Mouse (Mus musculus): ENCODE measurements at regions not wholly inside any gene's neighbourhood (a gene's known extent, or its start where the extent isn't known, plus 50 kb on each side); places are given as distances from the start of the nearest gene placed in this dataset.
"Not testable (repeated sequence)": the region's sequence is repeated elsewhere in the genome, so short reads cannot be mapped to it uniquely, and the experiment has no call there.

DNA sequence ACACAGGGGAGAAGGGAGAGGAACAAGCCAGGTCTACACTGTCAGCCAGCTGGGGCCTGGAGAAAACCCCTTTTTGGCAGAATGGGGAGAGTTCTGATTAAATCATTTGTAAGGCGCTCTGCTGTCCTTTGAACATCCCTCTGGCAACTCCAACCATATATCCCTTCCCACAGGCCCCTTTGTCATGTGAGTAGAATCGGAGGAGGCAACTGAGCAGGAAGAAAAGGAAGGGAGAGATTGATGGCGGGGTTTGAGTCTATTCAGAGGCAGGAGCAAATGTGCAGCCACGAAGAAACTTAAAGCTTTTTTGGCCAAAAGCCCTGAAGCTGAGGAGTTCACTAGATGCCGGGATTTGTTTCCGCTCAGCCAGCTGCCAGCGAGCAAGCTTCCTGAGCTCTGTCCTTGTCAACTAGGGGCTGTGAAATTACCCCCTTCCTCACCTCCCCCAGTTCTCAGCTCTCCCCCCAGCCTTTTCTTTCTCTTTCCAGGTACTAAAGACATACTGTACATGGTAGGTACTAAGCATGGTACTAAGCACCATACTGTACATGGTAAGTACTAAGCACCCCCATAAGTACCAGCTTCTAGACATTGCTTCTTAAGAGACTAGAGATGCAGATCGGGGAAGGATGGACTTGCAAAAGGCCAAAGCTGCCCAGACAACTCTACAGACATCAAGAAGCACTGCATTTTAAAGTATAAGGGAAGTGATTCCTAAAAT, 100.6 kb upstream of the Fam78b start:
- DNase-seq (ENCODE audit: low read depth) = no peak

DNA sequence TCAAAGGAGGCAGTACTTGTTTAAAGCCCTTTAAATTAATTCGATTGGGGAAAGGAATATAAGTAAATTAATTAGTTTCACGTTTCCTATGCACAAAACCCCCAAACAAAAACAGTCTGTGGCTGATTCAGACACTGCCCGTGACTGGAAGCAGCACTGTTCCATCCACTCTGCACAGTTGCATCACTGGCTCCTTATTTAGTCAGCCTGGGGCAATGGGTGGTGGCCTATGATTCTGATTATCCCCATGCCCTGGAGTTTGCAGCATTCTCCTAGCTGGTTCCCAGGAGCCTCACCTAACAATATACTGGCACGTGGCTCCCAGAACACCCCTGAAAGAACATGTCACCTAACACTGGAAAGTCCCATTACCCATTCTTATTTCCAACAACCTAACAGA, 99.6 kb upstream of the Fam78b start:
- no peak for DNase-seq (ENCODE audit: low read depth)

DNA sequence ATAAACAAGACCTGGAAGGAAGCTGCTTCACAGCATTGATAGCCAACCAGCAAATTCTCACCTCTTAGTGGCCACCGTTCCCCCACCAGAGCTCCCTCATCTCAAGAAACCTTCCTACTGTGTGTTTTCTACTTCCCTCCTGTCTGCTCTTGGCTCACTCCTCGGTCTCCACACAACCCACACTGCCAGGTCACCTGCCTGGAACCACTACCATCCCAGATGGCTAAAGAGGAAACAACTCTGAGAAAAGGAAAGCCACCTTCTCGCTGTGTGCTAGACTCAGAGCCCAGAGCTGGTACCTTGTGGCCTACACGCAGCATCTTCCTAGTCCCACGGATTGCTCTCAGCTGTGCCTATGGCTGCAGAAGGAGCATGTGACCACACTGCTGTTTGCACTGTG, 97.8 kb upstream of the Fam78b start:
- no peak for DNase-seq (ENCODE audit: low read depth)

DNA sequence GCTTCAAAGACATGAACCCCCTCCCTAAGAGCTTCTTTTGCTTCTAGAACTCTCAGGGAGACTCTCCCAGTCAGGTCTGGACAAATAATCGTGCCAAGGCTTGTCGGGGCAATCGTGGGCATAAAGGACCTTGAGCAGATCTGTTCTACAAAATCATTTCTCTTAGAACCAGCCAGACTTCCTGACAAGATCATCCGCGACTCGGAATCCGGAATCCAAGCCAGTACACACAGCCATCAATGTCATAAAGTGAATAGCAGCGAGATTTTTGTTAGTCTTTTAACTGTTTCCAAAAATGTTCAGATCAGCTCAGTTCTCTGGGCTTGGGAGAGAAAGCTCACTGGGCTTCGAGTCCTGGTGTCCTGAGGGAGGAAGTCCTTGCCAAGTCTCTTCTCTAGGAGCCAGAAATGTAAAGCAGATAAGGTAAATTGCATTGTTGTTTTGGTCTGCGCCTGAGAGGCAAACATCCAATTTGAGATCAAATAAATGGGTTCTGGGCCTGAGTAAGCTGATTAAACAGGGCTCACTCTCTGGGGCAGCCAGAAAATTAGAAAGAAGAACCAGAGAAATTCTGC, 92.9 kb upstream of the Fam78b start:
- no peak for DNase-seq (ENCODE audit: low read depth)

DNA sequence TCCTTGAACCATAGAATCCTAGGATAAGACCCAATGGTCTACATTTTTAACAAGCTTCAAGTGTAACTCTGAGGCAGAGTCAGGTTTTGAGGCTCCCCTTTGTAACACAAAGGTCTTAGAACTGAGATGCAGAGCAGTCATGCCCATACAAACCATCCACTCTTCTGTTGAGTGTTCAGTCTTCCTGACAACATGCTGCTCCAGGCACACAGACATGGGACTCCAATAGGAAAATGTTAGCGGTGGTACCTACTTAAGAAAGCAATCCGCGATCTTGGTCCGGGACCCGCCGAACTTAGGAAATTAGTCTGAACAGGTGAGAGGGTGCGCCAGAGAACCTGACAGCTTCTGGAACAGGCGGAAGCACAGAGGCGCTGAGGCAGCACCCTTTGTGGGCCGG, 89.0 kb upstream of the Fam78b start:
- not testable (repeated sequence) for DNase-seq (ENCODE audit: low read depth)

DNA sequence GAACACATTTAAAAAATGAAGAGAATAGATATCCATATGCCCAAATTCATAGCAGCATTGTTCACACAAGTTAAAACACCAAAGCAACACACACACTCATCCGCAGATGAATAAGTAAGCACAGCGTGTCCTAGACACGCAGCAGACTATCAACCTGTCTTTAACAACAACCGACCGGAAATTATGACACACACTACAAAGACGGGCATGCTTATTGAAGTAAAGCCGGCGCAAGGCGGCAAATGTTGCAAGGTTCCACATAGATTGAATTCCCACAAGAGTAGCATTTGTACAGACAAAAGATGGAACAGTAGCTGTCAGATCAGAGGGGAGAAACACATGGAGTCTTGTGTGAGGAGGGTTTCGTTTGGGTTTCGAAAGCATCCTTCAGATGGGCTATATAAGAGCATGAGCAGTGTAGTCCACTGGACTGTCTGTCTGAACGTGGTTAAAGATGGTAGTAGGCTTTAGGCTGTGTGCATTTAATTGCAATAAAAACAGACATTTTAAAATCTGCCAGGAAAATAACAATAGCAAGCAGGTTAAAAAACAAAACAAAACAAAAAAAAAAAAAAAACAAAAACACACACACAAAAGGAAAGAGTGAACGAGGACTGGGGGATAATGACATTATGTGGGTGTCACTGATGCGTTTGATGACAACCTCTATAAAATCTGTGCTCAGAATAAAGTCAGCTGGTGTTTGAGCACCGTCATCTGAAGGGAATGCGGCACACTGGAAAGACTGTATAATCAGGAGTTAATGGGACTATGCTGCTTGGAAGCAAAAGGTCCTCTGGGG, 78.1 kb upstream of the Fam78b start:
- no peak for DNase-seq (ENCODE audit: low read depth)

DNA sequence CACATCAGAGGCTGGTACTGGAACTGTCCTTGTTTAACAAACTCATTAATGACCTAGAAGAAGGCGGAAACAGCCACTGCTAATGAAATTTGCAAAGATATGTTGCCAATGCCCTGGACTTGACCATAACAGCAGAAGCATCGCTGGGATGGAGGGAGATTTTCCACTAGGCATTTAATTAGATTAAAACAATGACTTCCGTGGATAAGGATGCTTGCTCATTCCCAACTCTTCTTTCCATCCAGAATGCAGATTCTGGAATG, 77.6 kb upstream of the Fam78b start:
- DNase-seq (ENCODE audit: low read depth) = no peak

DNA sequence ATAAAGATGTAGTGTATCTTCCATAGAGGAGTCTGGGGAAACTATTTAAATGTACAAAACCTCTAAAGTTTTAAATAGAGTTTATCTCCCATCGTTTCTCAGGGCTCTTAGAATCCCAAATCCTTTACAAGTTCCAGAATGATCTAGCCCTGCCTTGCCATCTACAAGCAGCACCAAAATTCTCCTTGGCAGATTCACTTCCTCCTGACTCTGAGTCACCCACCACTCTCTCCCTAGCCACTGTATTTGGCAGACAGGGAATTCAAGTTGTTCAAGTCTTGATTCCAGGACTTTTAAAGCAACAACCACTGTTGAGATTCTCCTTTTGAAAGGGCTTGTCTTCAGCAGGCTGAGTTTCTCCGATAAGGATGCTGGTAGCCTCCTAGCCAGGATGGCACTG, 77.1 kb upstream of the Fam78b start:
- no peak for DNase-seq (ENCODE audit: low read depth)

DNA sequence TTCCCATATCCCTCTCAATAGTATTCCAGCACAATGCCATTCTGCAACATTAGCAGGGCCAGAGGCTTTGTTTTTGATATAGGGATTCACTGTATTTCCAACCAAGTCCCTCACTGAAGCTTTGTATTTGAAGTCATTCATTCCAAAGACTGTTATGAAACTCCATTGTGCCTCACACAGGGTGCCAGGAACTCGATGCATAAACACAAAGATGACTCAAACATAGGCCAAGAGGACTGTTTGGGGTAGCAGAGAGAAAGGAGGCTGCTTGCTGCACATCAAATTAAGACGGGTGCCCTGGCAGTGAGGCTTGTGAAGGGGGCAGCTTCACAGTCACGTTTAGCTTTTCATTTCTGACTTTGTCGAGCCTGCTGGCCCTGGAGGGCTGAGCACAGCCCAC, 75.1 kb upstream of the Fam78b start:
- no peak for DNase-seq (ENCODE audit: low read depth)

DNA sequence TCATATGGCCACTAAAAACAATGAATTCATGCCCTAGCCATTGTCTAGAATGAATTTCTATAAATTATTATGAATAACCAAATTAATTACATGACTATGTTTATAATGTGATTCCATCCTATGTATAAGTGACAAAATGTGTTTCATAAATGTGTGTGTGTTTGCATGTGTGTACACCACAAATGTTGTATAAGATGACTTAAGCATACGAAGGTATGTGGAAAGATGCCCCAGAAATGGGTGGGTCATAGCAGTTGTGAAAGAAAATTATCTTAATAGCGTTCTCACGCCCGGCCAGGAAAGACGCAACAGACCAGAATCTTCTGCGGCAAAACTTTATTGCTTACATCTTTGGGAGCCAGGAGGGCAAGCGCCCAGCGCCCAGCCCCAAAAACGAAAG, 61.5 kb upstream of the Fam78b start:
- not testable (repeated sequence) for DNase-seq (ENCODE audit: low read depth)

DNA sequence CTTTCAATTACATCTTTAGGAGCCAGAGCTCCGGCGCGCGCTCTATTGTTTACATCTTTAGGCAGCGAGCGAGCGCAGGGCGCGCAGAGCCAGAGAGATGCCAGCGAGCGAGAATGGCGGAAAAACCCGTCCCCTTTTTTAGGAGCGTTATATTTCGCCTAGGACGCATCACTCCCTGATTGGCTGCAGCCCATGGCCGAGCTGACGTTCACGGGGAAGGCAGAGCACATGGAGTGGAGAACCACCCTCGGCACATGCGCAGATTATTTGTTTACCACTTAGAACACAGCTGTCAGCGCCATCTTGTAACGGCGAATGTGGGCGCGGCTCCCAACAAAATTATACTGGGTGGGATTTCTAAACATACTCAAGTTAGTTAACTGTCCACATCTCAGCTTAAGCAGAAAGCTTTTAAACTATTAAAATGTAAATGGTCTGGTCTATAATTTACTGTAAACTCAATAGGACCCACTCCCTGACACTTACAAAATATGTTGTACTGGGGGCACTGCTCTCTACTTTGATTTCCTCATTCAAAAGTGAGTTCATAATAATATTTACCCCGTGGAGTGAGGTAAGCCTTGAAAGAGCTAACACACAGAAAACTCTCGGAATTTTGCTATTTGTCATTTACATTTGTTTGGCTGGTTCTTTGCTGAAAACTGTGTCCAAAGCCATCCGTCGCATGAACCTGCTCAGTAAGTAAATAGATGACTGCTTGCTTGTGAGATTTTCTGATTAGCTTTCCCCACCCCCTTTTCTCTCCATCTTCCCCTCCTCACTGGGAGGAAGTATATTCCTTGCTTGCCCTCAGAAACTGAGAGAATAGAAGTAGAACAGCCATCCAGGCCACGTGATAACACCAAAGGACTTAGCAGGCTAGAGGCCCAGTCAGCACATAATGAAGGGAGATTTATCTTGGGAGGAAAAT, 60.8 kb upstream of the Fam78b start:
- DNase-seq (ENCODE audit: low read depth) = not testable (repeated sequence)

DNA sequence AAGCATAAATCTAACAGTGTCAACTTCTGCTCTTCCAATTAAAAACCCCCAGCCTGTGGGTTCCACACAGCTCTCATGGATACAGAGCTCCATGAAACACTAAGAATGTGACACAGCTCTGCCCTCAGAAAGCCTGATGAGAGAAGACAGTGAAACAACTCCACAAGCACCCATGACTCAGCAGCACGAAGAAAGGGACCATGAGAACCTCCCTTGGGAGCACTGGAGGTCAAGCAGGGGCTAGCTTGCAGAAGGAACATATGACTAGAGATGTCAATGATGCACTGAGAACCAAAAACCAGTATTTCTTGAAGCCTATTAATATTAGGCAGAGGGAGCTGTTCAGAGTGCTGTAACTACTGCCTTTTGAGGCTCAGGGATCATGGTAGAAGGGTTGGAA, 59.0 kb upstream of the Fam78b start:
- no peak for DNase-seq (ENCODE audit: low read depth)

DNA sequence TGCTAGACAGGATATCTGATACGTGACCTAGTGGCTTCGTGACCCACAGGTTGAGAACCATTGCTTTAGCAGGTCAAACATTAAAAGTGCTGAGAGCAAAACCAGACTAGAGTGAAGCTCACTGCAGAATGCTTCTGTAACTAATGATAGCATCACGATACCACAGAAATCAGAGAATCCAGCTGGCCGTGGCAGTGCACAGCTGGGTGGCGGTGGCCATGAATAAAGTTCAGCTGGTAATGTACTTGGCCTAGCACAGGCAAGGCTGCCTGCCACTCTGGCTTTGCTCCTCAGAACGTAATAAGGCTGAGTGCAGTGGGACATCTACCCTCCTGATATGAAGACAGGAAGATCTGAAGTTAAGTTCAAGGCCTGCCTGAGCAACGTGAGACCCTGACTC, 56.7 kb upstream of the Fam78b start:
- no peak for DNase-seq (ENCODE audit: low read depth)

DNA sequence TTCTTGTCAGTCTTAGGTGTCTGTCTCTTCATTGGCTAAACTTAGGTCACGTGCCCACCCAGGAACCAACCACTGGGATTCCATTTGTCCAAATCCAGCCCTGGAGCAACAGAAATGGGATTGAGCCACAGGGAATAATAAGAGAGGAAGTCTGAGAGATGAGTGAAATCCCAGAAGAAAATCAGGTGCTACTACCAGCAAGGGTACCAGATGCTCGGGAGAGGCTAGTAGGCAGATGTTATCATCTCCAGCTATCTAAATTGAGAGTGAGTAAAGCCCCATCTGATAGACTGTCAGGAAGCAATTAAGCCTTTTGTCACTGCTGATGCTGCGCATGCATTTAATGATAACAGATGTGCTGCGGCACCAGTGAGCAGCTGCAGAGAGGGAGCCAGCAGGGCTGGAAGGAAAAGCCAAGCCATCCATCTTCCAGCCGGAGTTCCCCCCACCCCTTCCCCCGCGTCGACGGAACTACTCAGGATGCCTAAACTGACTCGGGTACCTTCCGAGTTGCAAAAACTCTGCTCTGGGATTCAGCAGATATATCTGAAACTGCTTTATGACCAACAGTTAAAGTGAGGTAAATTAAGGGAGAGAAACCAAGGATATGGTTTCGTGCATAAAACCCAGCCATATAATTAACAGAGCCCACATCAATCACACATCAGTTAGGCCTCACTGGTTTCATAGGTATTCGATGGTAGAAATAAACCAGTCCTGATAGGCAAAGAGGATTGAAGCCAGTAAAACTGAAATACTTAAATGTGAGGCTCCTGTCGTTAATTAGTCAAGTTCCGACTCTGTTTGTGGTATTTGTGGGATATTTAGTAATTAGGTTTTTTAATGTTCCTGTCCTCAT, 53.1 kb upstream of the Fam78b start:
- no peak for DNase-seq (ENCODE audit: low read depth)

Data from c-Kit-positive CD71-negative TER-119-negative erythroid progenitor cells, embryonic 14.5 days (primary cell).